Mouse (Mus musculus): ENCODE measurements around the gene Chrnb2.

DNA sequence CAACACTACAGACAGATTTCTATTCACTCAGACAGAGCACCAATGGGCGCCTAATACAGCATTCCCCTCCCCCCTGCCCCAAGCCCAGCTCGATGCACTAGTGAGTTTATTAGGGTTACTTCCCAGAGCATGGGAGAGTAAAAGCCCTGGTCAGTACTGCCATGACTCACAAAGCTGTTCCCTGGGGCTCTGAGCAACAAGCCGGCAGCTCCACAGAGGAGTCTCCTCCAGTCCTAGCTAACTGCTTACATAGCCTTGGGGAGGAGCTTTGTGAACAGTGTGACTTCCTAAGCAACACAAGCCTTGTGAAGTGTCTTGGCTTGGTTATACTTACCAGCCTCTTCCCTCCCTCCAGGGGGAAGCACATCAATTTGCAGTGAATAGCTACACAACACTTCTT, 60.8 kb downstream of the Chrnb2 start:
- no peak for TF ChIP-seq CTCF (IDR thresholded peaks at IDR 0.05; ENCODE audit: borderline replicate concordance, insufficient read depth, low read length)
- TF ChIP-seq POLR2A (IDR thresholded peaks at IDR 0.05; ENCODE audit: low read depth, low read length): no peak

Measured in embryonic fibroblast, embryonic 13.5 days (primary cell).